ENCODE assay signal across 28 mouse cellular contexts in genomic region chr4:4537172-4537753, GRCm38 (mm10).
DNase-seq lines count a peak whose midpoint lies in the region; ATAC-seq and TF ChIP-seq lines count a peak whose summit lies in the region.
"Had no signal": no experiment of that assay in that cellular context is flagged by ENCODE, and none has a peak within 500 bp of the region (broad histone marks: within the 10 kb centered on the region; RNA-seq: fewer than 3 reads in every experiment).

No protein-coding gene starts in this region.

- no peaks in the 10 kb centered on the region for H3K36me3 ChIP-seq in kidney, embryonic 16.5 days (ENCODE audit: insufficient read depth, low read length)
- no peaks in the 10 kb centered on the region for H3K36me3 ChIP-seq in lung, embryonic 15.5 days
- H3K36me3 ChIP-seq in stomach, embryonic 14.5 days (ENCODE audit: control insufficient read depth, insufficient read depth, low read length): no peaks in the 10 kb centered on the region
- no peaks in the 10 kb centered on the region for H3K36me3 ChIP-seq in stomach, postnatal 0 days (ENCODE audit: control insufficient read depth, insufficient read depth, low read length)
- no peaks in the 10 kb centered on the region for H3K36me3 ChIP-seq in limb, embryonic 10.5 days
- H3K36me3 ChIP-seq: embryonic facial prominence, embryonic 10.5 days; embryonic facial prominence, embryonic 13.5 days; forebrain, embryonic 12.5 days; forebrain, embryonic 15.5 days; heart, embryonic 12.5 days; heart, embryonic 15.5 days; hindbrain, embryonic 10.5 days; hindbrain, embryonic 13.5 days had no signal

- H3K9me3 ChIP-seq in kidney, embryonic 16.5 days (ENCODE audit: low read length): no peaks in the 10 kb centered on the region
- no peaks in the 10 kb centered on the region for H3K9me3 ChIP-seq in lung, embryonic 15.5 days
- no peaks in the 10 kb centered on the region for H3K9me3 ChIP-seq in stomach, embryonic 14.5 days (ENCODE audit: control insufficient read depth, low read depth, low read length)
- no peaks in the 10 kb centered on the region for H3K9me3 ChIP-seq in stomach, postnatal 0 days (ENCODE audit: control insufficient read depth, low read length)
- H3K9me3 ChIP-seq in limb, embryonic 10.5 days (replicated peaks): no peaks in the 10 kb centered on the region
- H3K9me3 ChIP-seq: embryonic facial prominence, embryonic 10.5 days; embryonic facial prominence, embryonic 13.5 days; forebrain, embryonic 12.5 days; forebrain, embryonic 15.5 days; heart, embryonic 12.5 days; heart, embryonic 15.5 days; hindbrain, embryonic 10.5 days; hindbrain, embryonic 13.5 days had no signal

- no peak overlapping the region for H3K4me3 ChIP-seq in kidney, embryonic 16.5 days (ENCODE audit: low read length)
- no peak overlapping the region for H3K4me3 ChIP-seq in lung, embryonic 15.5 days
- no peak overlapping the region for H3K4me3 ChIP-seq in stomach, embryonic 14.5 days (ENCODE audit: low read depth, low read length)
- no peak overlapping the region for H3K4me3 ChIP-seq in stomach, postnatal 0 days (ENCODE audit: low read depth, low read length)
- no peak overlapping the region for H3K4me3 ChIP-seq in limb, embryonic 10.5 days
- H3K4me3 ChIP-seq: embryonic facial prominence, embryonic 10.5 days; embryonic facial prominence, embryonic 13.5 days; erythroblast, embryonic 14.5 days; forebrain, embryonic 12.5 days; forebrain, embryonic 15.5 days; heart, embryonic 12.5 days; heart, embryonic 15.5 days; hindbrain, embryonic 10.5 days; hindbrain, embryonic 13.5 days had no signal

- H3K27me3 ChIP-seq in kidney, embryonic 16.5 days (ENCODE audit: insufficient read depth, low read length): no peaks in the 10 kb centered on the region
- no peaks in the 10 kb centered on the region for H3K27me3 ChIP-seq in lung, embryonic 15.5 days
- no peaks in the 10 kb centered on the region for H3K27me3 ChIP-seq in stomach, embryonic 14.5 days (ENCODE audit: control insufficient read depth, insufficient read depth, low read length)
- H3K27me3 ChIP-seq in stomach, postnatal 0 days (ENCODE audit: control insufficient read depth, insufficient read depth, low read length): no peaks in the 10 kb centered on the region
- H3K27me3 ChIP-seq in limb, embryonic 10.5 days (ENCODE audit: low read depth, poor library complexity, severe bottlenecking): no peaks in the 10 kb centered on the region
- H3K27me3 ChIP-seq: embryonic facial prominence, embryonic 13.5 days; forebrain, embryonic 12.5 days; forebrain, embryonic 15.5 days; heart, embryonic 12.5 days; heart, embryonic 15.5 days; hindbrain, embryonic 13.5 days had no signal

- TF ChIP-seq EP300 in stomach, postnatal 0 days (optimal IDR thresholded peaks at IDR 0.05): no peak

- ATAC-seq in kidney, embryonic 16.5 days (ENCODE audit: low FRiP score, low TSS enrichment): peak; percentile 75
- peak; percentile 46; the same call in 1 of the 2 replicates for ATAC-seq in lung, embryonic 15.5 days (ENCODE audit: borderline replicate concordance, extremely low read depth, low FRiP score, low TSS enrichment)
- ATAC-seq in stomach, embryonic 14.5 days (ENCODE audit: insufficient number of reproducible peaks, insufficient read depth, low FRiP score, low read depth): peak; percentile 42; the same call in 1 of the 2 replicates
- no peak for ATAC-seq in stomach, postnatal 0 days (ENCODE audit: low FRiP score, low TSS enrichment)
- ATAC-seq: CD4-positive, CD25-positive, alpha-beta regulatory T cell, adult 4 months; forebrain, embryonic 15.5 days had no signal

- no peaks in the 10 kb centered on the region for H3K4me1 ChIP-seq in kidney, embryonic 16.5 days (ENCODE audit: insufficient read depth, low read length)
- 0 out of 2 replicates have a peak, but pooled peaks cover 5% of the 10 kb centered on the region for H3K4me1 ChIP-seq in lung, embryonic 15.5 days
- H3K4me1 ChIP-seq in stomach, embryonic 14.5 days (ENCODE audit: control insufficient read depth, insufficient read depth, low read length): 0 out of 2 replicates have a peak, but pooled peaks cover 4% of the 10 kb centered on the region
- no peaks in the 10 kb centered on the region for H3K4me1 ChIP-seq in stomach, postnatal 0 days (replicated peaks; ENCODE audit: control insufficient read depth, insufficient read depth)
- H3K4me1 ChIP-seq in limb, embryonic 10.5 days: no peaks in the 10 kb centered on the region
- H3K4me1 ChIP-seq: embryonic facial prominence, embryonic 10.5 days; embryonic facial prominence, embryonic 13.5 days; forebrain, embryonic 12.5 days; forebrain, embryonic 15.5 days; heart, embryonic 12.5 days; heart, embryonic 15.5 days; hindbrain, embryonic 10.5 days; hindbrain, embryonic 13.5 days had no signal

- H3K9ac ChIP-seq in kidney, embryonic 16.5 days (replicated peaks; ENCODE audit: low read length): no peak overlapping the region
- H3K9ac ChIP-seq in lung, embryonic 15.5 days: no peak overlapping the region
- H3K9ac ChIP-seq in stomach, embryonic 14.5 days (replicated peaks; ENCODE audit: low read depth, low read length): no peak overlapping the region
- H3K9ac ChIP-seq in stomach, postnatal 0 days (ENCODE audit: low read length): no peak overlapping the region
- H3K9ac ChIP-seq: embryonic facial prominence, embryonic 13.5 days; forebrain, embryonic 12.5 days; forebrain, embryonic 15.5 days; heart, embryonic 12.5 days; heart, embryonic 15.5 days; hindbrain, embryonic 13.5 days had no signal

- H3K27ac ChIP-seq in kidney, embryonic 16.5 days (ENCODE audit: low read length): peak overlapping the region; percentile 58; the same call in 1 of the 2 replicates
- no peak overlapping the region for H3K27ac ChIP-seq in lung, embryonic 15.5 days
- no peak overlapping the region for H3K27ac ChIP-seq in stomach, embryonic 14.5 days (ENCODE audit: low read length)
- no peak overlapping the region for H3K27ac ChIP-seq in stomach, postnatal 0 days (replicated peaks)
- H3K27ac ChIP-seq in limb, embryonic 10.5 days: no peak overlapping the region
- H3K27ac ChIP-seq: embryonic facial prominence, embryonic 10.5 days; embryonic facial prominence, embryonic 13.5 days; forebrain, embryonic 12.5 days; forebrain, embryonic 15.5 days; heart, embryonic 15.5 days; hindbrain, embryonic 10.5 days; hindbrain, embryonic 13.5 days had no signal

- TF ChIP-seq CTCF in stomach, postnatal 0 days (IDR thresholded peaks at IDR 0.05; ENCODE audit: low read depth): no peak

- no peak for DNase-seq in kidney, postnatal 25 days
- DNase-seq in lung, postnatal 36 days: no peak
- DNase-seq in stomach, postnatal 0 days (ENCODE audit: low spot score): no peak
- DNase-seq in limb, embryonic 10.5 days (ENCODE audit: low spot score): no peak
- DNase-seq: adrenal gland, adult 2 months; adrenal gland, postnatal 14 days; cerebellum, adult 11 months; cerebellum, adult 2 months; cerebellum, postnatal 10 days; cerebellum, postnatal 36 days; embryo, embryonic 11 days; gastrocnemius, postnatal 25 days; heart, adult 18-20 months; heart, postnatal 10 days; heart, postnatal 36 days had no signal

- no peak overlapping the region for H3K4me2 ChIP-seq in kidney, embryonic 16.5 days (replicated peaks; ENCODE audit: low read depth, low read length)
- H3K4me2 ChIP-seq in lung, embryonic 15.5 days: no peak overlapping the region
- H3K4me2 ChIP-seq in stomach, embryonic 14.5 days (replicated peaks; ENCODE audit: low read depth, low read length): no peak overlapping the region
- no peak overlapping the region for H3K4me2 ChIP-seq in stomach, postnatal 0 days (replicated peaks; ENCODE audit: low read depth)
- H3K4me2 ChIP-seq: embryonic facial prominence, embryonic 13.5 days; forebrain, embryonic 12.5 days; forebrain, embryonic 15.5 days; heart, embryonic 12.5 days; heart, embryonic 15.5 days; hindbrain, embryonic 13.5 days had no signal

- 55% methylated on average over 2 of the region's 2 CpGs for WGBS in kidney, embryonic 16.5 days
- 45% methylated on average over 2 of the region's 2 CpGs for WGBS in lung, embryonic 15.5 days
- WGBS in stomach, embryonic 14.5 days: 24% methylated on average over 2 of the region's 2 CpGs
- 29% methylated on average over 2 of the region's 2 CpGs for WGBS in stomach, postnatal 0 days
- 83% methylated on average over 2 of the region's 2 CpGs for WGBS in limb, embryonic 10.5 days
